Mouse (Mus musculus) heart, postnatal 10 days (tissue): ENCODE measurements at regions not wholly inside any gene's neighbourhood (a gene's known extent, or its start where the extent isn't known, plus 50 kb on each side); places are given as distances from the start of the nearest gene placed in this dataset.

Experiments
- DNase-seq, 2 experiments: peaks; one replicate each; pipeline ENCODE4 v3.0.0; 2021
- intact Hi-C: fragments of 180-260 bp; cut with DNase I; formaldehyde crosslinking; loops from one replicate; pipeline ENCODE4 v1.15.1; 2025

DNA sequence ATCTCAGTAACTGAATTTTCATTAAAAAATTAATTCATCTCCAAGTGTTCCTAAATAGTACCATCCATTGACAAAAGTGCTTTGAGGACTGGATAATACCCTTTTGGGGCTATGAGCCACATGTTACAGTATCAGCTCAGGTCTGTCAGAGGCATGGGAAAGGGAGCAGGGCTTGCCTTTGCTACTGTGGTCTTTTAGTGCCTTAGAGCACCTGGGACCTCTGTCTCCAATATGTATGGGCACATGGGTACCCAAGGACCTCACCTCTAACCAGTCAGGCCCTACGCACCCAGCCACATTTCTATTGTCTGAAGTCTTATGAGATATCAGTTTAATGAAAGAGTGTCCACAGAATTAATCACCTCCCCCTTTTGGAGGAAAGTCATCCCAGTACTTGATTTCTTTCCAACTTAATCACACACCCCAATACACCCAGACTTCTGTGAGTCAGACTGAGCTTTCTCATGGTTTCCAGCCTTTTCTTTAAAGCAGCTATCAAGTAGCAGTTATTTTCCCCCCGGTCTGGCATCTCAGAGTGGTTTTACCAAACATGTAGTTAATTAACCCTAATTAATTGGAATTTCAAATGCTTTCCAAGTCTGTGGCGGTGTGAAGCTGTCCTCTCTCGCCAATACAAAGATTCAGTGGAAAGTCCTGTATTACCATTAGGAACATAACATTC, 498.7 kb upstream of the Camk1g start:
- no peak for DNase-seq
- intact Hi-C loops, result no loop called here

- intact Hi-C loops, result no loop called here
- DNase-seq, result no peak
Observed at GRCm38 (mm10) chr1:193860767-193861299, 490.7 kb upstream of the Camk1g start.

GRCm38 (mm10) chr1:193860354-193860753, 490.3 kb upstream of the Camk1g start:
- no peak for DNase-seq
- intact Hi-C loops, result no loop called here

DNA sequence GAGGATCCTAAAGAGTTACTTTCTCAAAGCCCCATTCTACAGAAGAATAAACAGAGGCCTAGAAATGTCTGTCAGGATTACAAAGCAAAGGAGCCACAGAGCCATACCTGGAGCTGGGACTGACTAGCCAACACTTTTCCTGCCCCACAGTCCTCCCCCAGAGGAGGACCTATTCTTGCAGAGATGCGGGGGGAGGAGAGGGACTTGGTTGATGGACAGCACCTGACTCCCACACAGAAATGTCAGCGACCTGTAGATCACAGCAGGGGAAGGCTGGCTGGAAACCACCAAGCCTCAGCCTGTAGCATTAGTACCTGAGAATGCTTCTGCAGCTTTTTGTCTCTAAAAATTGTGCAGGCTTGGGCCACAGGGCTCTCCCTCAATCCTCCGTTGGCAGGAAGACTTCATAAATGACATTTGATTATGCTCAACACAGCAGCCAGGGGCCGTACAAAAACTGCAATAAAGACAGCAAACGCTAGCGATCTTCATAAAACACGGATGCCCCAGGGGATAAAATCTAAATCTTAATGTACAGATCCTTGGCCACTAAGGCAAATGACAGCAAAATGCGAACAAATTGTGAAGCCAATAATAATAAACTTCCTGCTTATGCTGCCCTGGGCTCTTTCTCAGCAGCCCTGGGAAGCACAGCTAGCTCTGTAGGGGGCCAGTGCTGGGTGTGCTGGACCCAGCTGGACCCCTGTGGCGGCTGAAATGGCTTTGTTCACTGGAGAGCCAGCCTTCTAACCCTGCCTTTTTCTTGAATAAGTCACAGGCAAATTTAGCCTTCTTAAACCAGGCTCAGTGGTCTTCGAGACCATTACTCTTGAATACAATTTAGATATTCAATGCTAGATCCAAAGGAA, 489.4 kb upstream of the Camk1g start:
- intact Hi-C loops, result no loop called here
- no peak for DNase-seq

DNA sequence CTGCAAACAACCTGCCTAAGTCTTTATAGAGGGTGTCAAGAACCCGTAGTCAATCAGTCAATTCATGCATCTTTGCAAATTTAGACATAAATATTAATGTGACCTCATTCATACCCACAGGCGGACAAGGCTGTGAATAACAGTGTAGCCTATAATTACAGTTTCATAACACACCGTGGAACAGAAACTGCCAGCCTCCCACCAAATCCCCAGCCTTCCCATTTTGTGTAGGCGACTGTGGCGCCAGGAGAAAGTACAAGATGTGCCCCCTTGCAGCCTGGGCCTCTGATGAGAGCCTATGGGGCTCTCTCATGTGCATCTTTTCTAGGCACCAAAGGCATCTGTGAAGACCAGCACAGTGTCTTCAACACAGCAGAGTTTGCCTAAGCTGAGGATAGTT, 477.8 kb upstream of the Camk1g start:
- no peak for DNase-seq
- intact Hi-C loops, result no loop called here

DNA sequence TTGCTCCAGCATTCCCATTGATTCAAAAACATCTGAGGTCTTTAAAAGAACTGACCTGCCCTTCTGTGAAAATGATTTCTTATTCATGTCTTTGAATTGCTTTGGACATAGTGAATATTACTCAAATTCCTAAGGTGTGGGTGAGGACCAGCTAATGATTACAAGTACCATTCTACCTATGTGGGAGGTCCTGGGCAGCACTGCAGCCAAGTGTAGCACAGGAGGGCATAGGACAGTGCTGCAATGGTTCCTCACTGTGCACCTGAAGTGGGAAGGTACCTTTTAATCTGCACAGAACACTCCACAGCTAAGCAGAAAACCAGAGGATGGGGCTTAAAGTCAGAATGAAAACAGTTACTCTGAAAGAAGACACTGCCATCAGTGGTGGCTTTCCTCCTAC, 474.8 kb upstream of the Camk1g start:
- no peak for DNase-seq
- intact Hi-C loops, result no loop called here

DNA sequence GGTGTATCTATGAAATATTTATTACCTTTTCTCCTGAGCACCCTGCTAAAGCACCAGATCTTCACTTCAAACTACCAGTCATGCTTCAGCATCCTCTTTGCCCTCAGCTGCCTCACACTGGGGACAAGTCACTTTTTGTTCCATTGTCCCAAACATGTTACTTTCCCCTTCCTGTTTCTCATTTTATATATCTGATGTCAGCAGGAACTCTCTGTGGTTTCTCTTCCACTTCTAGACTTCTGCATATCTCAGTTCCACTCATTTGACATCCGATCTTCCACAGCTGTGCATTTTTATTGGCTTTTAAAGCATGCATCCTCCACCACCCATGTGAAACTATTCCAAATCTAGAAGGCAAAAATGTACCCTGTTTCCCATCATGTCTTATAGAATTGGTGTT, 474.4 kb upstream of the Camk1g start:
- intact Hi-C loops, result no loop called here
- DNase-seq, result no peak

- no peak for DNase-seq
- intact Hi-C loops, result no loop called here
Observed at GRCm38 (mm10) chr1:193800998-193801397, 430.9 kb upstream of the Camk1g start.

GRCm38 (mm10) chr1:193790579-193790978, 420.5 kb upstream of the Camk1g start:
- intact Hi-C loops, result no loop called here
- DNase-seq, result no peak

DNA sequence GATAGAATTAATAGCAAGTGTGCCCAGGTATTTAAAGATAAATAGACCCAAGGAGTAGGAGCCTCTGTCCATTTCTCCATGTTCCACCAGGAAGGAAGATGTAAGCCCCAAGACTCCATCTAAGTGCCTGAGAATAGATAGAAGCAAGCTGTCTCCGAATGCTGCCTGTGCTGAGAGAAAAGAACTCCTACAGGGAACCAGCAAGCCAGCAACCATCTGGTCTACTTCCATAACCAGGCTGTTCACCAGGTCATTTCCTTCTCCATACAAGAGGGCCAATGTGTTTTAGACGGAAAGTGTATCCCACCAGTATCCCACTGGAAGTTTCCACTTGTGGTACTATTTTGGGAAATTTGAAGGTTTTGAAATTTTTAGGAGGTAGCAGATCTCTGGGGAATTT, 418.4 kb upstream of the Camk1g start:
- no peak for DNase-seq
- intact Hi-C loops, result no loop called here

- intact Hi-C loops, result no loop called here
Observed at GRCm38 (mm10) chr1:193787417-193787816, 417.3 kb upstream of the Camk1g start.

GRCm38 (mm10) chr1:193784966-193785365, 414.9 kb upstream of the Camk1g start:
- intact Hi-C loops, result no loop called here
- no peak for DNase-seq

More at GRCm38 (mm10) chr1:193787417-193787816, 417.3 kb upstream of the Camk1g start:
- no peak for DNase-seq

DNA sequence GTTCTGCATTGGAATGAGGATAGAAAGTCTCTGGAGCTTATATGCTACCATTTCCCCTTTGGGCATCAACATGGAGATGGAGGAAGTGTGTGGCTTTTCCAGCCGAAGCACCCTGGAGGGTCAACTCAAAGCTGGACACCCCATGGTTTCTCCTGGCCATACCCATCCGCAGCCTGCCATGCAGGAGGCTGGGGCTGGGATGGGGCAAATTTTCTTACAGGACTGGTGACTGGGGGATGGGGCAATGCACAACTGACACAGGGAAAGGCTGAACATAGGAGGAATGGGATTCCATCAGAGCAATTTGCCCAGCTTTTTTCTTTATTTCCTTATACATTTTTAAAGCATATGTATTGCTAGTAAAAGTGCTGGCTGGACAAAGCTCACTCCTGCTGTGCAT, 414.4 kb upstream of the Camk1g start:
- intact Hi-C loops, result no loop called here
- DNase-seq, result no peak

DNA sequence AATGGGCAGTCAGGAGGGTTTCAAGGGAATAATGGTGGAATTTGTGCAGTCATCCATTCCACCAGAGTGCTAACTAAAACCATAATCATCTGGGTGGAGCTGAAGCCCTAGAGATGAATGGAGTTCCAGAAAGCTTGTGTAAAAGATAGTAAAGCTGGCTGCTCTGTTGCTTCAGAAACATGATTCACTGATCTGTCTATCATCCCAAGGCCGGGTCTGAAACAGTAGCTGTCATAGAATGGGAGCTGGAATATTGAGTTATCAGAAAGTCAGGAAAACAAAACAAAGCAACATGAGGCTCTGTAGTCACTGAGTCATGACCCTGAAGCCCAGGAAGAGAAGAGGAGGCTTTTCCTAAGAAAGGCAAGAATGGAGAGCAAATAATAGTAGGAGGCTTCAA, 408.1 kb upstream of the Camk1g start:
- intact Hi-C loops, result no loop called here
- no peak for DNase-seq

GRCm38 (mm10) chr1:193769546-193769945, 399.4 kb upstream of the Camk1g start:
- intact Hi-C loops, result no loop called here
- DNase-seq, result no peak

DNA sequence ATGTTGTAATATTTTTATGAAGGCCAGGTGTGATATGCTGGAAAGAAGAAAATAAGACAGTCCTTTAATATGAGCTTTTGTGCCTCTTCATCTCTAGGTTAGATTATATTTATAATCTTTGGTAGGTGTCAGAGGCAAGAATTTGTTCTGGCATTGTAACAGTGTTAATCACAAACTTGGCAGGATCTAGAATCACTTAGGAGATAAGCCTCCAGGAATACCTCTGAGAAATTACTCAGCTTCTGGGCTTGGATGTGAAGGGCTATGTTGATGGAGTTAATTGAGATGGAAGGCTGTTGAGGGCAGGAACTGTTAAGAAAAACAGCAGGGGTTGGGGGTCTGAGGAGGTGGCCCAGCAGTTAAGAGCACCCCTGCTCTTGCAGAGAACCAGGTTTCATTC, 394.0 kb upstream of the Camk1g start:
- DNase-seq, result no peak
- intact Hi-C loops, result no loop called here

DNA sequence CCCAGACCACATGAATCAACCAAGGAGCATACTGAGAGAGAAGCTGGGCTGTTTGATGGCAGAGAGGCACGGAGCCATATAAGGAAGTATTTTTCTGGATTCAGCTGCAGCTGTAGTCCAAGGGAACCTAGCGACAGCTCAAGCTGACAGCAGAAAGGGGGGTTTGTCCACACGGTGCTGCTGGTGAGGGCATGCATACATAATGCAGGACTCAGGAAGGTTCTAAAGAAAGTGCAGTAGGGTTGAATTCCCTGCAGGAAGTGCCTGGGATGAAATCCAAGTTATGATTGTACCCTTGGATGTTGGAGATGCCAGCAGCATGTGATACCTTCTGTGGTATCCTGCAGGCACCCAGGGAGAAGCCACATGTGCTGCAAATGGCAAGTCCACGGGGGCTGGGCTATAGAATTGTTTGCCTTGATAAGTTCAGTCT, 381.7 kb upstream of the Camk1g start:
- DNase-seq, result peak in 1 of 2 experiments; percentile 7

GRCm38 (mm10) chr1:193750929-193751328, 380.8 kb upstream of the Camk1g start:
- intact Hi-C loops, result no loop called here
- DNase-seq, result no peak

More for the DNA sequence above, 381.7 kb upstream of the Camk1g start:
- intact Hi-C loops, result no loop called here

DNA sequence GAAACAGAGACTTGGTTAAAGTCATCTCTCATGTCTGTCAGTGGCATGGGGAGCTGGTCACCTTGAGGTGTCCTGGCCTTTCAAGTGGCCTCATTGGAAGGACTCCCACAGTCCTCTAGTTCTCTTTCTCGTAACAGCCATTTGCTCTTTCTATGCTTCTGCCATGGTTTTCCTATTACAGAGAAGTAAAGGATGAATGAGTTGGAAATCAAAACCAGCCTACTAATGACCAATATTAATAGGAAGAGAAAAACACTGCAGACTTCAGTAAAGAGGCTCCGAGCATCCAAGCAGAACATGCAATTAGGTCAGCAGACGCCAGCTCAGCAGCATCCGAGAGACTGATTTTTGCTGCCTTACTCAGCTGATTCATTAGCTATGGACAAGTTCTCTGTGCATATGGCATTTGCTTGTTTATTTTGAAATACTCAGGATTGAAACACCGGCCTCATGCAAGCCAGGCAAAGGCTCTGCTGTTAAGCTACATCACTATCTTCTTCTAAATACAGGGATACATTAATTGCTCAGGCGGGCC, 377.4 kb upstream of the Camk1g start:
- intact Hi-C loops, result no loop called here
- DNase-seq, result no peak

GRCm38 (mm10) chr1:193742688-193743087, 372.6 kb upstream of the Camk1g start:
- intact Hi-C loops, result no loop called here
- DNase-seq, result no peak

- intact Hi-C loops, result no loop called here
- peak; percentile 8 to 38 for DNase-seq
Observed at GRCm38 (mm10) chr1:193738821-193739220, 368.7 kb upstream of the Camk1g start.
